Mouse (Mus musculus) layer of hippocampus, postnatal 14 days (tissue): ENCODE results near the gene Mapk3. TPM values are rescaled to one million over a fixed set of nuclear protein-coding genes. Genes with fewer than 3 reads are reported as not detected.
"Not testable (repeated sequence)": the region's sequence is repeated elsewhere in the genome, so short reads cannot be mapped to it uniquely, and the experiment has no call there.

Experiments used
- DNase-seq, 2 experiments: peaks; one replicate each; pipeline ENCODE4 v3.0.0; 2021 to 2022; ENCODE audit warnings: low spot score in 2 of 2, mixed read lengths in 1 of 2
- total RNA-seq, 2 experiments: library from RNA; stranded (reverse); gene quantifications; 2 replicates each; pipeline ENCODE4 v1.2.3; 2021

Mapk3 gene
- total RNA-seq, 2 experiments from 2014 or later: 137 to 142 TPM

DNA sequence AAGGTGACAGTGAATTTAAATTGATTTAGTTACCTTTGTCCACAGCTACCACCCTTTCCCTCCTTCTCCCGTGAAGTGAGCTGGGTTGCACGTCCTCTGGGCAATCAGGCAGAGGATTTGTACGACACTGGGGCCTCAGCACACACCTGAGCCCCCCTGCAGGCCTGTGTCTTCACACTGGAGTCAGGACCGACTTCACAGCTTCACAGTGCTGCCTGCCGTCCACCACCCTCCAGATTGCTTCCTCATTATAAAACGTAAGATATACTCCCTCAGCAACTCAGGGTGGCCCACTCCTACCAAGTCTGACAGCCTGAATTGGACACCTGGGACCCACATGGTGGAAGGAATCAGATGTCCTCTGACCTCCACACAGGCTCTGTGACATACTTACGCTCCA lies 862 bp upstream of the Mapk3 start:
- no peak for DNase-seq

DNA sequence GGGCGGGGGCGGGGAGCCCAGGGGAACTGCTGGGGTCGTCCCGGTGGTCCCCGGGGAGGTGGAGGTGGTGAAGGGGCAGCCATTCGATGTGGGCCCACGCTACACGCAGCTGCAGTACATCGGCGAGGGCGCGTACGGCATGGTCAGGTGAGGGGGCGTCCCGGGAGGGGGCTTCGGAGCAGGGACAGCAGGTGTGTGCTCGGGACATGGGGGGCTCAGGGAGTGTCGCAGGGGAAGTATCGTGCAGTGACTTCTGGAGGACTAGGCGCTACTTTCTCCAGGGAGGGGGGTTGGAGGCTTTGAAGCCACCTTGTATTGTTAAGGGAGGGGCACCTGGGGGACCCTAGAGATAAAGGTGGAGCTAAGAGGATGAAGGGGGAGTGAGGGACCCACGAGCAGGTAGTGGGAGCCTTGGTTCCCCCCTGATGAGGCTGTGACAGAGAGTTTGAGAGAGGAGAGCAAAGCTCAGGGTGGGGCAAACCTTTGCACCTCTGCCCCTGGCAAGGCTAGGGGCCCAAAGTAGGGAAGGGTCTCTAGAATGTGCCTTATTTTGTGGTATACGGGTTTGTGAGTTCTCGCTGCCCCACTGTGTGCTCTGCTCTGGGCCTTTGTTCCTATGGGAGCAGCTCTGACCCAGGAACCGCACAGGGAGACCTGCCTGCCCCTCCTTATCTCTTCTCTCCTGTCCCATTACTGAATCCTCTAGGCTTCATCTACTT lies 430 bp downstream of the Mapk3 start:
- DNase-seq: no peak

DNA sequence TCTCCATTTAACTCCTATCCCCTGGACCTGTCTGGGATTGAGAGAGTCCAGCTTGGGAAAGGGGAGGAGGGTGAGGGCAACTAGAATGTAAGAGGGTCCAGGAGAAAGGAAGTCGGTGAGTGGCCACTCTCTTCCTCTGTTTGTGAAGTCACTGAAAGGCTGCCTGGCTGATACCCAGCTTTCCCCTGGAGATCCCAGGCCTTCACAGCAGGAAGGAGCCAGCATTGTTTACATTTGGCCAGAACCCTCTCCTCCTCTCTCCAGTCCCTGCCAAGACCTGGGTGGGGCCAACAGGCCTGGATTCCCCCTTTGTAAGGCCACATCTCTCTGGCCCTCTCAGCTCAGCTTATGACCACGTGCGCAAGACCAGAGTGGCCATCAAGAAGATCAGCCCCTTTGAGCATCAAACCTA lies 996 bp downstream of the Mapk3 start:
- no peak for DNase-seq

DNA sequence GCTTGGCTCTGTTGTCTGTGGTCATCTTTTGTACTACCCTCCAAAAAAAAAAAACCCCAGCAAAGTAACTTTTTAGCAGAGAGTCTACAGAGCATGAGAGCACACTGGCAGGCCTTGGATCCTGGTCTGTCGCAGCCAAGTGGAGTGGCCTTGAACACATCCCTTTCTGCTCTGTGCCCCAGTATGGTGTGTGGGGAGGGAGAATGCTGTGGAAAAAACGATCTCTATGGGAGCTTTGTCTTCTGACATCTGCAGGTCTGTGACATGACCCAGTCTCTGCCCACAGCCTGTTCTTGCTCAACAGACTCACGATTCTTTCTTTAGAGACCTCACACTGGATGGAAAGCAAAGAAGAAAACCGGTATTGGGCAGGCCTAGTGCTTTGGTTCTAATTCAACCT lies 1.6 kb downstream of the Mapk3 start:
- DNase-seq: no peak

DNA sequence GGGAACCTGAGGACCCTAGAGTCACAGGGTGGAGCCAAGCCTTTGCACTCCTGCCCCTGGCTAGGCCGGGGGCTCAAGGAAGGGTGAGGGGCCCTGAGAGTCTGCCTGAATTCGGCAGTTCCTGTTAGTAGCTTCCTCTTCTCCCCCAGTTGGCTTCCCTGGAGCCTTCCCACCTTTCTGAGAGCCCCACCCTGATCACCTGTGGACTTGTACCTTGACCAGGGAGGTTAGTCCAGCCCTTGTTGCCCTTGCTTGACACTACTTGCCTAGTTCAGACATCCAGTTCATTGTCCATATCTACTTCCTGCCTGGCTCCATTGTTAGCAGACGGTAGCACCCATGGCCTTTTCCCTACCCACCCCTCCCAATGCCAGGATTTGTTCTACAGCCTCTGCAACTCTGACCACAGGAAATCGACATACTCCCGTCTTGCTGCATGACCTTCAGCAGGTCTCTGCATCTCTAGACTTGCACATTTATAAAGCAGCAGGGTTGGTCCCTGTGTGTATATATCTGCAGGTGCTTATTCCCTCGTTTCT lies 2.2 kb downstream of the Mapk3 start:
- DNase-seq: no peak

DNA sequence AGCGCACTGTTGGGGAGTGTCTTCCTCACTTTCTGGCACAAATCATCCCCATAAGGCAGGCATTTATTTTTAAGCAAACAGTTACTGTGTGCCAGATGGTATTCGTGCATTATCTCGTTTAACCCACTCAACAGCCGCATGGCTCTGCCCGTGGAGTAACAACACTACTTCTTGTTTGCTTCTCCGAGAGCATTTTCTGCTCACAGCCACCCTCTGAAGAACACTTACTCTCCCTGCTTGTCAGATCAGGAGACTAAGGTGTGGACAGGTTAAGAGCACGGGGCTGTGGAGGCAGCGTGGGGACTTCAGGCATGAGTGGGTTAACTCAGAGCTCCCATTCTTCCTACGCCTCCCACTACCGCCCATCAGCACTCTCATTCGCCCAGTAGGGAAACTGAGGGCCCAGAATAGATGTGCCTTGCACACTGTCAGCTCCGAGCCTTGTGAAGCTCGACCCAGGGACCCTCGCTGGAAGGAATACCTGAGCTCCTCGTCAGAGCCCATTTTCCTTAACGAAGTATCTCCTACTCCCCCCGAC lies 3.1 kb downstream of the Mapk3 start:
- DNase-seq: peak in 1 of 2 experiments; percentile 78

DNA sequence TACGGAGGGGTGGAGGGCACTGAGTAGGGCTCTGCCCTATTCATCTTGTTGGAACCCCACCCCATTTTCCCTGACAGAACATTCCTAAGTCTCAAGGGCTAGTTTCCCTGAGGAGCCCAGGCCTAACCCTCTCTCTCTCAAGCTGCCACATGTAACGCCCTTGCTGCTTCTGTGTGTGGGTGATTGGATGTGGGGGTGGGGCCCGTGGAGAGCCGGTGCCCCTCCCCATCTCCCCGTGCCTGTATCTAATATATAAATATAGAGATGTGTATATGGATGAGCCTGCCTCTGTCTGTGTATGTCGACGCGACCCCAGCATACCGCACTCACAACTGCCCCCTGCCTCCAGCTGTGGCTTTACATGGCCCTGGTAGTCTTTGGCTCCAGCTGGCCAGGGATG lies 6.1 kb downstream of the Mapk3 start:
- DNase-seq: no peak

DNA sequence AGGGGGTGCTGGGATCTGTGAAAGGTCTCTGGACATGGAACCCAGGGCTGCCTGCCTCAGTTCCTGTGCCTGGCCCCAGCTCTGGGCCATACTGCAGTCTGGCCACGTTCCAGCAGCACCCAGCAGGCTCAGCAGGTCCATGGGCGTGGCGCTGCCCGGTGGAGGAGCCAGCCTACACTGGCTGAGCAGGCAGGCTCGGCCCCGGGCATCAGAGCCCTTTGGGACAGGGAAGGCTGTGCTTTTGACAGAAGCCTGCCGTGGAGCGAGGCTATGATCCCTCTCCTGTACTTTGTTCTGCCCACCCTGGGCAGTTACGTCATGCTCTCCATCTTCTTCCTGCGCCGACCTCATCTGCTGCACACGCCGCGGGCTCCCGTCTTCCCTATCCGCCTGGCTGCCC lies 6.8 kb downstream of the Mapk3 start, which contains the start of gene Gdpd3:
Gene Gdpd3 (plus strand): TSS at position 134 of the 400 bp plus-strand sequence.
- no peak for DNase-seq

DNA sequence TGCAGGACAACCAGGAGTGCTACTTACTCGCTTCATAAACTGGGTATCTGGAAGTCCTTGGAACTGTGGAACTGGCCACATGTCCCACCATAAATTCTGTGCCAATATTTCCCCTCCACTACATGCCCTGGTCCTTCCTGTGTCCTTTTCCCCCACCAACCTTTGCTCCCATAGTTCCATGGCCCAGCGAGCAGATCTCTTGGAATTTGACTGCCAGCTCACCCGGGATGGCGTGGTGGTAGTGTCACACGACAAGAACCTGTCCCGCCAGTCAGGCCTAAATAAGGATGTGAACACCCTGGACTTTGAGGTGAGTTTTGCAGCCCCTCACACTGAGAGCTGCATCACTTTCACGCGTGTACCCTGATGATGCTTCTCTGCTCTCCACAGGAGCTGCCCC lies 7.6 kb downstream of the Mapk3 start:
- DNase-seq: no peak

DNA sequence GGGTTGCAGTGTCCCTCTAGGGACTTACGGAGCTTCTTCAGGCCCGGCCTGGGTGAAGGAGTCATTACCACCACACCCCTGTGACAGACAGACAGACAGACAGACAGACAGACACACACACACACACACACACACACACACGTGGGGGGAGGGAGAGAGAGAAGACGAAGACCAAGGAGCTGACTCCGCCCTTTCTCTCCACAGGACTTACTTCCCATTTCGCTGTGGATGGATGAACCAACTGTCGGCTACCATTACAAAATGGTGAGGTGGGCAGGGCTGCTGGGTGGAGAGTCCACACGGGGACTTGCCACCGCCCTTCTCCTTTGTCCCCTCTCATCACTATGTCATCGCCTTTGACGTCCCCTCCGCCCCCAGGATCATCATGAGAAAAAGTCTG lies 11.4 kb downstream of the Mapk3 start:
- DNase-seq: no peak

DNA sequence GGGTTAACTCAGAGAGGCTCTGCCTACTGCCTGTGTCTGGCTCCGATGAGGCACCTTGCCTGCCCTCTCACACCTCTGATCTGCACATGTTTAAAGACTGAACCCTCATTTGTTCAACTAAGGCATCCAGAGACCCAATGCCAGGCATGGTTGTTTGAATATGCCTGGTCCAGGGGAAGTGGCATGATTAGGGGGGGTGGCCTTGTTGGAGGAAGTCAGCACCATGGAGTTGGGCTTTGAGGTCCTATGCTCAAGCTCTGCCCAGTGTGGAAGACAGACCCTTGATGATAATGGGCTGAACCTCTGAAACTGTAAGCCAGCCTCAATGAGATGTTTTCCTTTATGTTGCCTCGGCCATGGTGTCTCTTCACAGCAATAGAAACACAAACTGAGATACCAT lies 13.9 kb downstream of the Mapk3 start:
- no peak for DNase-seq

DNA sequence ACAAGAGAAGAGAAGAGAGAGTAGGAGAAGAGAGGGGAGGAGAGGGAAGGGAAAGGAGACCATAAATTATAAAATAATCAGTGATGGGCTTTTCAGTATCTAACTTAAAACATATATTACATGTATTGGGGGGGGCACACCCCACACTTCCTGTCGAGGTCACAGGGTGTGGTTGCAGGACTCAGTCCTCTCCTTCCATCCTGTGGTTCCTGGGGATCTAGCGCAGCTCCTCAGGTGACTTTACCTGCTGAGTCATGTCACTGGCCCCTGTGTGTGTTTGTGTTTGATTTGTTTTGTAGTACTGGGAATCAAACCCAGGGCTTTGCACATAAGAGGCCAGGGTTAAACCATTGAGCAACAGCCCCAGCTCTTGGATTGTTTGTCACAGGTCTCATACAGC lies 15.1 kb downstream of the Mapk3 start:
- DNase-seq: no peak

DNA sequence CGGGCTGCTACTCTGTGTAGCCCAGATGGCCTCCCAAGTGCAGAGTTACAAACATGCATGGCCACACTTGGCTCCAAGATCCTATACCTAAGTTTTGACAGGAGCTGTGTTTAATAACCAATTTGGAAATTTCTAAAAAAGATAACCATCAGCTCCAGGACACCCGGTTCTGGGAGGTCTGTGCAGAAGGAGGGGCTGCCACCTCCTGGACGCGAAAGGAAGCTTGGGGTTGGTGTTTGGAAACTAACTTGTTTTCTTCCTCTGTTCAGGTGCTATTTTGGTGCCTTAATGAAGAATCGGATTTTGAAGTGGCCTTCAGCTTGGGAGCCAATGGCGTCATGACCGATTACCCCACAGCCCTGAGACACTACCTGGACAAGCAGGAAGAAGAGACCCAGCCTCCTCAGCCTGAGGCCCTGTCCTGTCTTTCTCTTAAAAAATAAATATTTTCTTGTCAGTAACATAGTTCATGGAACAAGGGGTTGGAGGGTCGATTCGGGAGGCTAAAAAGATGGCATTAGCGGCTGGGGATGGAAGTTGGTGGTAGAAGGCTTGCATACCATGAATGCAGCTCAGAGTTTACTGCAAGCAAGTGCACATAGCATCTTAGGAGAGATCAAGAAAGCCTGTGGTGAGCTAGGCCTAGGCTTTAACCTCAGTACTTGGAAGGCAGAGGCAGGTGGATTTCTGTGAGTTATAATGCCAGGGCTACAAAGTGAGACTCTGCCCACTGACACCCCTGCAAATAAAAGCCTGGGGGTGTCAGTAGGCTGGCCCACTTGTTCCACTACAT lies 16.0 kb downstream of the Mapk3 start:
- no peak for DNase-seq

DNA sequence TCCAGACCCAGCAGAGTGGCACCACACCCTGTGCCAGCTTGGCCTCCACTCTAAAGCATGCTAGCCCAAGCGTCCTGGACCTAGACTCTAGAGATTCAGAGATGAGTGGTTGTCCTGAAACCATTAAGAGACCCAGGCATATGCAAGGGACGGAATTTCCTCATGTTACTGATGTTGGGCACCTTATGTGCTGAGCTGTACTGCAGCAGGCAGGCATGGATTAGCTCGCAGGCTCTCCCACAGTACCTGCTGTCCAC lies 16.5 kb downstream of the Mapk3 start:
- DNase-seq: no peak

DNA sequence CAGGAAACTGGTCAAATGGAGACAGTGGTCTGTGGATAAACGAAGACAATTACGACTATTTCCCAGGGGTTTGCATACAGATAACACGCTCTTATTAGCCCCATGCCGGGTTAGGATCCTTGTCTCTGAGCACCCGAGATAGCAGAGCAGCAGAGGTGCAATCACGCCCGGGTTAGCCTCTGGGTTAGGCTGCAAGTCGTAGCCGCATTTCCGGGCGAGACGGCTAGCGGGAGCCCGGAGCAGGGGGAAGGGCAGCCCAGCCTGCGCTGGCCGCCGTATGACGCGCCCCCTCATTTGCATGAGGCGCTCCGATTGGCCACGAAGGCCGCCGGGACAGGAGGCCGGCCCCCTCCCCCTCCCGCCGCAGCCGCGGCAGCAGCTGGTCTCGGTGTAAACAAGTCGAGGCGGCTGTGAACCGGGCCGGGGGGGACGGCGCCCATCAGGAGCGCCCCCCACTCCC lies 17.2 kb downstream of the Mapk3 start, which contains the start of gene Ypel3:
Gene Ypel3 (plus strand): TSS at position 358 of the 460 bp plus-strand sequence.
- DNase-seq: peak; percentile 88 to 96

DNA sequence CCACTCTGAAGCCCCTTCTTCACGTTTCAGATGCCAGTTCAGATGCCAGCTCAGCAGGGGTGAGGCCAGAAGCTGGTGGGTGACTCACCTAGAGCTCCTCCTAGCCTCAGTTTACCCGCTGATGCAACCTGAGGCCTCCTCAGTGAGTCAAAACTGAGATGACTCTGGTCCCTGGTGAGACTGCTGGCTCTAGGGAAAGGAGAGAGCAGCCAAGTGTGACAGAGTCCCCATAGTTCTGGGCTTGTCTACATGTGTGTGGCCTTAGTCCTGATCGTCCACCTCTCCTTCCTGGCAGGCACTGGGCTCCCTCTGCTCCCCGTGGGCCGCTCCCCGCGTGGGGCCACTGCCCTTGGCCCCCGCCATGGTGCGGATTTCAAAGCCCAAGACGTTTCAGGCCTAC lies 18.1 kb downstream of the Mapk3 start:
- DNase-seq: no peak

DNA sequence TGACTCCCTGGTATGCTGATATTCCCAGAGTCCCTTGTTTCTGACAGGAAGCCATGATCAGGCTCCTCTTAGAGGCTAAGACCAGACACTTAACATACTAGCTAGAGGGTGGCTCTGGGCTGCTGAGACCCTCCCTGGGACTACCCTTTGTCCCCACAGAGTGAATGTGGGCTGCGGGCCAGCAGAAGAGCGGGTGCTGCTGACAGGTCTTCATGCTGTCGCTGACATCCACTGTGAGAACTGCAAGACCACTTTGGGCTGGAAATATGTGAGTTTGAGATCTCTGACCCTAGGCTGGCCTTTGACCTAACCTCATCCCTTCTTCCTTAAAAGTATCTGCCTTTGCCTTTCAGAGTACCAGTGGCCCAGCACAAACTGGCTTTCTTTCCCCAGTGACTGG lies 18.7 kb downstream of the Mapk3 start:
- no peak for DNase-seq

DNA sequence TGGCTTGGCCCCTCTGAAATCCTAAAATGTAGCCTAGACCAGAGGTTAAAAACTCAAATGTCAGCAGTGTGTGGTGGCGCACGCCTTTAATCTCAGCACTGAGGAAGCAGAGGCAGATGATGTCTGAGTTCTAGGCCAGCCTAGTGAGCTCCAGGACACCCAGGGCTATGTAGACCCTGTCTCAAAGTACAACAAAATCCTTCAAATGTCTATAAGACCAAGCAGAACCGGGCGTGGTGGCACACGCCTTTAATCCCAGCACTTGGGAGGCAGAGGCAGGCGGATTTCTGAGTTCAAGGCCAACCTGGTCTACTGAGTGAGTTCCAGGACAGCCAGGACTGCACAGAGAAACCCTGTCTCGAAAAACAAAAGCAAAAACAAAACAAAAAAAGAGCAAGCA lies 19.7 kb downstream of the Mapk3 start:
- DNase-seq: not testable (repeated sequence)

DNA sequence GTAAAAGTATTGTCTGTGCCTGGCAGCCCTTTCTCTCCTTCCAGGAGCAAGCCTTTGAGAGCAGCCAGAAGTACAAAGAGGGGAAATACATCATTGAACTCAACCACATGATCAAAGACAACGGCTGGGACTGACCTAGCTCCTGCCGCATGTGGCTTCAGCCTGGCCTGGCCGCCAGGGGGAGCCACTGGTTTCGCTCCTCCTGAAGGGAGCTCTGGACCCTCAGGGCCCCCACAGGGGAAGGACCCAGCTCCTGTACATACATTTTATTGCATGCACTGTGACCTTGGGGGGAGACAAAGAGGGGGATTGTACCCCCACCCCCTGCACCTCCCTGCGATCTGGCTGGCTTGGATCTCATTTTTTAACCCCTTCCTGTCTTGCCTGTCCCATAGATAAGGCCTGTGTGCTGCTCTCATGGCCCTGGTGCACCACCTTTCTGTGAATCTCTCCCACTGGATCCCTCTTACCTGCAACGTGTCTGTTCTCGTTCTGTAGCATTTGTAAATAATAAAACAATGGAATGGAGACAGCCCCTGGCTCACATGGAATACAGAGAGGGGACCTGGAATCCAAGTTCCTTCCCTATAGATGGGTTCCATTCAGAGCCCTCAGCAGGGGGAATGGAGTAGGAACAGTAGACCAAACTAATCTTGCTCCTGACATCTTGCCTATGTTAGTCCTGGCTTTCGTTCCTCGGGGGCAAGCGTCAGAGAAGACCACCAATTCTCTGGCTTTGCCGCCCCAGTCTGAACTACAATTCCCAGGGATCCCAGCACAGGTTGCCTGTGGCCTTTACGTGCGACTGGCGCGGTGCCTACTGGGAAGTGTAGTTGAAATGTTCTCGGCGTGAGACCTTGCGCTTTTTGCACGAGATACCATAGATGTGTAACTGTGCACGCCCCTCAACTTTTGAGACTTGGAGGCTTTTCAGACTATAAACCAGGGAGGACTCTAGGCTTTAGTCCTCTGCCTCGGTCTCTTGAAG lies 20.9 kb downstream of the Mapk3 start:
- DNase-seq: peak; percentile 85 to 91

DNA sequence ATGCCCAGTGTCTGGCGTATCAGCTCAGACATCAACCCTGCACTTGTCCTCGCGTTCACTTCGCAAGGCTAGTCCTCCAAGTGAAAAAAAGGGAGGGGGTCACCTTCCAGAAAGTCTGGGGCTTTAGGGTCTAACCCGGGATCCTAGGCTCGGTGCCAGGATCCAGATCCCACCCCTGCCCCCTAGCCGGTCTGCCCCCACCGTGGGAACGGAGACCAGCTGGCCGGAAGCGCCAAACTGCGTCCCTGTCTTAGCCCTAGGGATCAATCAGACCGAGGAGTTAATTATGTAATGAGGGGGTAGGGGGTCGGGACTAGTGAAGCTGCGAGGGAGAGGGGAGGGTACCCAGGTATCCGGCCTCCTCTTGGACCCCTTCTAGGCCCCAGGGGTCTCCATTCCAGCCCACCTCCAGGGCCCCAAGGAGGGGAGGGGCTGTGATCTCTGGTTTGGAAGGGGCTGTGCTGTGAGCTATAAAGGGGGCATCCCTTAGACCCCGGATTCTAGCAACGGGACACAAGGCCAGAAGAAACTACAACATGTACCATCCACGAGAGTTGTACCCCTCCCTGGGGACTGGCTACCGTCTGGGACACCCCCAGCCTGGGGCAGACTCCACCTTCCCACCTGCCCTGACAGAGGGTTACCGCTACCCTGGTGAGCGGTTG lies 21.7 kb downstream of the Mapk3 start, which contains the start of gene Tbx6:
Gene Tbx6 (plus strand): TSS at position 513 of the 665 bp plus-strand sequence.
- DNase-seq: no peak
